Mouse (Mus musculus) lung, adult 2 months (tissue): ENCODE results near the gene Med27. TPM values are rescaled to one million over a fixed set of nuclear protein-coding genes. Genes with fewer than 3 reads are reported as not detected.

ENCODE experiments used
- DNase-seq: peaks from one replicate; pipeline ENCODE4 v3.0.0; 2022
- H3K4me1 ChIP-seq: fragments of 200-500 bp; 2 replicates; pipeline ENCODE4 v1.6.1; 2011; ENCODE audit warnings: low read length; ENCODE audit not compliant: control insufficient read depth, insufficient read depth
- H3K4me3 ChIP-seq: fragments of 200-500 bp; replicated peaks from 2 replicates; pipeline ENCODE3; 2011; ENCODE audit warnings: low read depth, mild to moderate bottlenecking, control low read depth, low read length; ENCODE audit errors: extremely low read depth
- CTCF ChIP-seq: fragments of 200-500 bp; IDR thresholded peaks from 2 replicates; pipeline ENCODE4 v1.5.1; 2011; ENCODE audit warnings: mild to moderate bottlenecking, low read length, control low read depth; ENCODE audit not compliant: insufficient read depth
- POLR2A ChIP-seq: fragments of 200-500 bp; IDR thresholded peaks from 2 replicates; pipeline ENCODE4 v1.6.1; 2011; ENCODE audit warnings: low read depth, mild to moderate bottlenecking, control low read depth, low read length, borderline replicate concordance; ENCODE audit errors: extremely low read depth
- WGBS: fragments of 180-500 bp; shearing (Covaris S2); methylation state at CpG from one replicate; pipeline ENCODE4 v1.1.7; 2018; 5-methylcytosine and 5-hydroxymethylcytosine counted together
- polyA plus RNA-seq: library from polyadenylated mRNA; depleted of rRNA; stranded (reverse); fragments of >200 nt; gene quantifications from 2 replicates; pipeline ENCODE4 v1.2.3, GENCODE M21; 2012

Med27 gene
- polyA plus RNA-seq, 1 experiment, result 38.7 TPM

DNA sequence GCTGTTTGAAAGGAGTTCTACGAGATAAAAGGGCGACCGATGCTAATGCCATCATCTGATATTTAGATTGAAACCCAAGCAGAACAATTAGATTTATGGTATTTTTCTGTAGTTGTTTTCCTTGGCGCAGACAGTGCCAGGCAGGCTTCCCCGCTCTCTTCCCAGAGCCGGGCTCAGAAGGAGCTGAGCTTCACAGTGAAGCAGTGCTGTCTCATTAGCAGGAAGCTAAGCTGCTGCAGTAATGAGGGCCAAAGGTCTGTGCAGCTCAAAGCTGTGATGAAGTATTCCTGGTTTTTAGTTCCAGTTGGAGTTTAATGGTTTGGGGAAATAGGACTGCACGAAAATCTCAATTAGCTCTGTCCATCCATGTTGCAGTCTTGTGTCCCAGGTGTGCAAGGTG lies 61.1 kb downstream of the Med27 start:
- WGBS, result 93% methylated on average over 7 of the region's 7 CpGs
- no peak for DNase-seq
- Histone ChIP-seq H3K4me3 (no peak overlapping the region), H3K4me1 (peaks cover 2% of the 10 kb centered on the region; the same call in 1 of the 2 replicates)
- TF ChIP-seq CTCF, result no peak
- no peak for TF ChIP-seq POLR2A

DNA sequence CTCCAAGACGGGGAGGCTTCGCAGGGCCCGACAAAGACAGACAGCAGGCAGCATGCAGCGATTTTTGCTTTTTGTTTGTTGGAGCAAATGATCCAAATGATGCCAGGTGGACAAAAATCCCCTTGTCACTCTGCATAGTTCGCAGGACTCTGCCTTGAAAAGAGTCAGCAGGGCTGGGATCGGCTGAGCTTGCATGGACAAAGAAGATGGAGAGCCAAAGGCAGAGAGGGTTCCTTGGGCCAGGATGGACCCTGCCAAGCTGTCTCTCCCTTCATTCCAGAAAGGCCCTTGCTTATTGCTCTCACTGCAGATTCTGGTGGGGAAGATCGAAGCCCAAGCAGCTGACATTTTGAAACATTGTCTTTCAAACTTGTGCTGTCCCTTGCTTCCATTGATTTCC lies 64.3 kb downstream of the Med27 start:
- no peak overlapping the region for H3K4me3 ChIP-seq
- H3K4me1 ChIP-seq, result peaks cover 13% of the 10 kb centered on the region
- TF ChIP-seq POLR2A (no peak), CTCF (no peak)
- 94% methylated on average over 7 of the region's 7 CpGs for WGBS
- DNase-seq, result no peak

DNA sequence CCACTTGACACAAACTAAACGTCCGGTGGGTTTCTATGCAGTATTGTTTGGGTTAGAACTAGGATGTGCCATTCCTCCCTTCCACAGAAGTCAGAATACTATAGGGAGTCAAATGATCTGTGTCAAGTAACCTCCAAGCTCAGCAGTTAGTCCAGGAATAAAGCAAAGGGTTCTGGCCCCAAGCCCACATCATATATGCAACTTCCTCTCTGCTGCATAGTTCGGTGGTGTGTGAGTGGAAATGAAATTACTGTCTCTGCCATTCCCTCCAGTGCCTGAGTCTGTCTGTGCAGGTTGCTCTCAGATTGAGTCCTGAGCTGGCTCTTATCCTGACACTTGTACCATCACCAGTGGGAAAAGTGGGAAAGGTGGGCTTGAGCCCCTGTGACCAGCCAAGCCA lies 65.8 kb downstream of the Med27 start:
- TF ChIP-seq CTCF (no peak), POLR2A (no peak)
- 51% methylated on average over 3 of the region's 3 CpGs for WGBS
- Histone ChIP-seq H3K4me3 (no peak overlapping the region), H3K4me1 (peaks cover 13% of the 10 kb centered on the region)
- DNase-seq, result no peak

DNA sequence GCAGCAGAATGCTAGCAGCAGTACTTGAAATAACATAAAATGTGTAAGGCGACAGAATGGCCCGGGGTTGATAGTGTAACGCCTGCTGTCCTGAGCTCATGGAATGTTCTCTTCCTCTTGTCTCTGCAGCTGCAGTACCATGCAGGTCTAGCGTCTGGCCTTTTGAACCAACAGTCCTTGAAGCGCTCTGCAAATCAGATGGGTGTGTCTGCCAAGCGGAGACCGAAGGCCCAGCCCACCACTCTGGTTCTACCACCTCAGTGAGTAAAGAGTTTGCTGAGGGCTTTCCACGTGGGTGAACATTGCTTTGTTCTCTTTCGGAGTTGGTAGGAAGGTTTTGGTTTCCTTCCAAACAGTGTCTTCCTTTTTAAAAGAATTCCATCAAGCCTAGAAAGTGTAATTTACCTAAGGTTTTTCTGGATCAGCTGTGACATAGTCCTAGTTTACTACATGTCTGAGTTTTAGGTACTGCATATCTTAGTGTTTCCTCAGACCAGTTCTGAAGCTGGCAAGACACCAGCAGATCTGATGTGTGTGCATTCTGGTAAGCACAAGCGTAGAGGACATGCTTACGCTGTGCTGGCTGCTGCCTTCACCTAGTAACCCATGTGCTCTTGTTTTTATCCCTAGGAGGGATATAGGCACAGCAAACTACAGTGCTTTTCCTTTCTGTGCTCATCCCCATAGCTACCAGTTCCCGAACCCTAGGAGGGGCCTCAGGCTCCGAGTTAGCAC lies 66.8 kb downstream of the Med27 start:
- no peak for DNase-seq
- TF ChIP-seq POLR2A (no peak), CTCF (no peak)
- H3K4me3 ChIP-seq, result no peak overlapping the region
- H3K4me1 ChIP-seq, result peaks cover 13% of the 10 kb centered on the region
- WGBS, result 48% methylated on average over 13 of the region's 13 CpGs

DNA sequence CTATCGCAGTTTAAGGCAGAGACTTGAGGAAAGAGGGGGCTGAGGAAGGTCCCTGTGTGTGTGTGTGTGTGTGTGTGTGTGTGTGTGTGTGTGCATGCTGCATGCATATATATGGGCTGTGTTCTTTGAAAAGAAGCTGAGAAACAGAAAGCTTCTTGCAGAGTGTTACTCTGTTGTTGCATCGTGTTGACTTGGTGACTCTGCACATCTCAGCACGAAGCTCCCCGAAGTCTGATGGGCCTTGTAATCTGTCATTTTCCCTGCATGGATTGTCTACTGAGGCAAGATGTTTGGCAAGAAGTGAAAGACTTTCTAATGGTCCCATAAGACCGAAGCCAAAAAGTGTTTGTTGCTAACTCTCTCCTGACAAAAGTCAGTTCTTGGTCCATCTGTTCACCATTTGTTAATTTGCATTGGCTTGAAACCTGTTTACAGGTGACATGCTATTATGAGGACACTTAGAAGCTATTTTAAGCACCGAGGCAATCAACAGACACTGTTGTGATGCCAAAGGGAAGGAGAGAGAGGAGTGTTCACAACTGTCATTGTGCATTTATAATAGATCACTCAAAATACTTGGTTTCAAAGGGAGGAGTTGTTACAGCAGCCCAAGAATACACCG lies 68.3 kb downstream of the Med27 start:
- H3K4me1 ChIP-seq, result peaks cover 13% of the 10 kb centered on the region
- DNase-seq, result no peak
- WGBS, result 58% methylated on average over 7 of the region's 7 CpGs
- H3K4me3 ChIP-seq, result no peak overlapping the region
- TF ChIP-seq CTCF (no peak), POLR2A (no peak)

DNA sequence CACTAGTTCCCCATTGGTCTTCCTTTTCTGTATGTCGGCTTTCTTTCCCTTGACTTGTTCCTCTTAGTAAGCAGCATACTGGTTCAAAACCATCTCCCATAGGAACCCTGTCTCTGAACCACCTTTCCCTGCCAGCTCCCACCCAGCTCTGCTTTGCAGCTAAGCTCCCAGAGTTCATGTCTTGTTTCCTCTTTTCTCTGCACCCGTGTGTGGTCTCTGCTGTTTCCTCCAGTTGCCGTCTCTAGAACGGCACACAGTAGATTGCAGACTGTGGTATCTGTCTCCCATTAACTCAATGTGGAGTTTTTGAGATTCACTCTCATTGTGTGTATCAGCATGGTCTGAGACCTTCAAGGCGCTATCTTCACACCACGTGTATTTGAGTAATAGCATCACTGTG lies 71.9 kb downstream of the Med27 start:
- Histone ChIP-seq H3K4me3 (no peak overlapping the region), H3K4me1 (peaks cover 14% of the 10 kb centered on the region)
- no peak for TF ChIP-seq POLR2A
- TF ChIP-seq CTCF, result no peak
- DNase-seq, result no peak
- WGBS, result 72% methylated on average over 6 of the region's 6 CpGs

DNA sequence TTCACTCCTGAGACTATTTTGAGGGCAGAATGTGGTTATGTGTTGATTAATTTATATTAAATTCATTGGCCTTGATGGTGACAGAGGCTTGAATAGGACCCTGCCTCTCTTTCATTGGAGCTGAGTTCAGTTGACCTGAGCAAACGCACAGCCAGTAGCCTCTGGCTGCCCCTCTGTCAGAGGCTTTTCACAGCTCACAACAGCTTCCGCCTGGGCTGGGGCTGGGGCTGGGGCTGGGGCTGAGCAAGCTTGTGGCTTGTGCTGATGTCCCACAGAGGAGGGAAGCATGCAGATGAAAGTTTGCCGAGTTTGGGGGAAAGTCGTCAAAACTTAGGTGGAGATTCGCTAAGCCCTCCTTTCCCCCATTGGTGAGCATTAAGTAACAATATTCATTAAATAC lies 72.8 kb downstream of the Med27 start:
- DNase-seq, result no peak
- WGBS, result 64% methylated on average over 5 of the region's 5 CpGs
- H3K4me1 ChIP-seq, result peaks cover 12% of the 10 kb centered on the region
- H3K4me3 ChIP-seq, result no peak overlapping the region
- TF ChIP-seq CTCF (no peak), POLR2A (no peak)

DNA sequence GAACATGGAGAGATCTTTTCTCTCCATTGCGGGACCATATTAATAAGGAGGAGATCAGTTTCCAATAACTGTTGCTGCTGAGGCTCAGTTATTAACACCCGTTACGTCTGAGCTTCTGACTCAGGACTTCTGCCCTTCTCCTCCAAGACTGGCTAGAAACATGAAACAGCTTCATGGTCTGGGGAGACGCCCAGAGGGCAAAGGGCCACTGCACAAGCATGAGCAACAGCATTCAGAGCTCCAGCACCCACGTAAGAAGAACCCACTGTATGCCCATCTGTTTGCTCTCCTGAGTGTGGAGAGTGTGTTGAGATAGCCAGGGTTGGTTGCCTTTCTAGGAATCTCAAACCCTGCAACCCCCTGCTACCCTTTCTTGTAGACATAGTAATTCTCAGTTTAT lies 73.3 kb downstream of the Med27 start:
- DNase-seq, result no peak
- peaks cover 11% of the 10 kb centered on the region for H3K4me1 ChIP-seq
- 51% methylated on average over 5 of the region's 5 CpGs for WGBS
- H3K4me3 ChIP-seq, result no peak overlapping the region
- TF ChIP-seq CTCF (peak; percentile 34; the same call in 1 of the 2 replicates), POLR2A (no peak)

DNA sequence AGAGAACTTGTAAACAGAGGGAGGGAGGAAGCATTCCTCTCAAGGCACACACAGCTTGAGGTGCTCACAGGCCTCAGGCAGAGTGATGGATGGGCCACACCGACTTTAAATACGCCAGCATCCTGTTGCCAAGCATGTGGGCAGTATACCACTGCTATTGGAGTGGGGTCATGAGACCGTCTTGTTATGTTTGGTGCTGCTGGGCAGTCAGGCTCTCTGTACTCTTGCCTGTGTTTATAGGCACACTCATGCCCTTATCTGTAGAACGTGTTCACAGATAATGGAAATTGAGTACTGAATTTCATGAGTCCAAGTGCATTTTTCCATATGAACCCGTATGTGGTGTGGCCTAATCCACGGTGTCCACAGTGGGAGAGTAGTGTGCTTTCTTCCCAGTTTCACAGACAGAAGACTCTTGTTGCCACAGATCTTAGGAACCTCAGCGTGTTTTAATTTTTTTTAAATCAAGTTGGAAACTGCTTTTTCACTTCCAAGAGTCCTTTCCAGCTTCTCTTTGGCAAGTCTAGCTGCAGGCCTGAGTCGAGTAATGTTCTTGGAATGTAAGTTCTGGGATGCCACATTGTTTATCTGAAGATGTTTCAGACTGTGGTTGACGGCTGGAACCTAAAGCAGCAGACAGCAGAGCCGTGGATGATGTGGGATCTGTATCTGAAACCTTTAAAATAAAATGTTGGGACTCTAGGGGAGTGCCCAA lies 75.7 kb downstream of the Med27 start:
- 50% methylated on average over 10 of the region's 10 CpGs for WGBS
- TF ChIP-seq CTCF (no peak), POLR2A (no peak)
- no peak for DNase-seq
- Histone ChIP-seq H3K4me3 (no peak overlapping the region), H3K4me1 (peaks cover 6% of the 10 kb centered on the region)
